Mouse (Mus musculus): Measurements from ENCODE around the gene Eml4.

- TF ChIP-seq EP300 (IDR thresholded peaks at IDR 0.05; ENCODE audit: insufficient read depth, low read depth, low read length) (no peak), CTCF (IDR thresholded peaks at IDR 0.05; ENCODE audit: low read depth, low read length) (no peak), POLR2A (IDR thresholded peaks at IDR 0.05; ENCODE audit: insufficient read depth, low read length) (no peak)
These were observed 161.4 kb downstream of the Eml4 start for GRCm38 (mm10) chr17:83512130-83512529.
